Mouse (Mus musculus): ENCODE results near the gene Vegfb.
A peak's percentile ranks its signal among the peaks of the same experiment; 100 is the strongest.

DNA sequence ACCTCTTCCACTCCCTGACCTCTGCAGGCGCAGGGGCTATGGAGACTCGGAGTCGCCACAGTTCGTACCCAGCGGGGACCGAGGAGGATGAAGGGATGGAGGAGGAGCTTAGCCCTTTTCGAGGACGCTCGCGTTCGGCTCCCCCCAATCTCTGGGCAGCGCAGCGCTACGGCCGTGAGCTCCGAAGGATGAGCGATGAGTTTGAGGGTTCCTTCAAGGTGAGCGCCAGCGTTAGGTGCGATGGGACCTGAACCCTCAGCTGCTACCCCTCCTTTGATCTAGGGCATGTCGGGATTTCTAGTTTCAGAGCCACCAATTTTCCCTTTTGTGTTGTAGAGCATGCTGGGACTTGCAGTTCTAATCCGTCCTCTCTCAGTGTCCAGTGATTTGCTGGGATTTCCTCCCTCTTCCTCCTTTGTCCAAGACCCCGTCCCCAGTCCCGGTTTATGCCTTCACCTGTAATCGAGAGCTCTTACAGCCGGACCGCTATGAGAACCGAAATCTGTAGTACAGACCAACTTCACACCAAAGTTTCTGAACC, 36.8 kb downstream of the Vegfb start:
- no peak for TF ChIP-seq CTCF (IDR thresholded peaks at IDR 0.05; ENCODE audit: borderline replicate concordance, extremely low read depth, insufficient read depth, insufficient read length)
- TF ChIP-seq POLR2A (IDR thresholded peaks at IDR 0.05; ENCODE audit: borderline replicate concordance, extremely low read depth, insufficient read depth, insufficient read length, poor library complexity, severe bottlenecking): peak; percentile 67; the same call in 1 of the 2 replicates
